Mouse (Mus musculus): ENCODE measurements at regions not wholly inside any gene's neighbourhood (a gene's known extent, or its start where the extent isn't known, plus 50 kb on each side); places are given as distances from the start of the nearest gene placed in this dataset.
A peak's percentile ranks its signal among the peaks of the same experiment; 100 is the strongest.

DNA sequence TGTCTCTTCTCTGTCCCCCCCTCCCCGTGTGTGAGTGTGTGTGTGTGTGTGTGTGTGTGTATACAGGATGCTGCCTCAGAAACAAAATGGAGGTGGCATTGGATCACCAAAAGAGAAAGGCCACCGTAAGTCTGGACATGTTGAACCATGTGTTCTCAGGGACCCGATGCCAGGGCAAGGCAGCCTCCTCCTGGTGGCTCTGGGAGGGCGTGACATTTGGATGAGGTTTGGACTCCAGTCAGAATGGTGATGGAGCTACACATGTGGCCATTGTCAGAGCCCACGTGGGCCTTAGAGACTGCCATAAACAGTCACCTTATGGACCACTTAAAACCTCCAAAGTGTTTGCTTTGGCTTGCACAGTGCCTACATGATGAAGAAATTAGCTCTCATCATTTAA, 80.0 kb downstream of the Efnb1 start:
- DNase-seq (ENCODE audit: low spot score) = no peak

DNA sequence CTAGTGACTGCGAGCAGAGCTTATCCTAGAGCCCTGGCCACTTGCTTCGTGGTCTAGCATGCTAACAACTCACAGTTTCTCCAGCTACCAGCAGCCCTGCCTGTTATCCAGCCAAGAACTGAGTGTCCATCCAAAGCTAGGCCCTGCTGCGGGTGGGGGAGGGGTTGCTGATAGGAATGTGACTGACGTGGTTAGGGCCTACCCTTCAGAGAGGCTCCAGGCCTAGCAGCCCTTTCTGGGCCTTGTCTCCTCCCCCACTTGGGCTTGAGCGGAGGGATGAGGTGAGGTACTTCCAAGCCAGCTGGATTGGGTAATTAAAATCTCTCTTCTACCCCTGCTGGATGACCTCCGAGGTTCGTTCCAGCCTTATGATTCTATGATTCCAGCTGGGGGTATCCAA, 79.2 kb downstream of the Efnb1 start:
- DNase-seq (ENCODE audit: low spot score) = no peak

DNA sequence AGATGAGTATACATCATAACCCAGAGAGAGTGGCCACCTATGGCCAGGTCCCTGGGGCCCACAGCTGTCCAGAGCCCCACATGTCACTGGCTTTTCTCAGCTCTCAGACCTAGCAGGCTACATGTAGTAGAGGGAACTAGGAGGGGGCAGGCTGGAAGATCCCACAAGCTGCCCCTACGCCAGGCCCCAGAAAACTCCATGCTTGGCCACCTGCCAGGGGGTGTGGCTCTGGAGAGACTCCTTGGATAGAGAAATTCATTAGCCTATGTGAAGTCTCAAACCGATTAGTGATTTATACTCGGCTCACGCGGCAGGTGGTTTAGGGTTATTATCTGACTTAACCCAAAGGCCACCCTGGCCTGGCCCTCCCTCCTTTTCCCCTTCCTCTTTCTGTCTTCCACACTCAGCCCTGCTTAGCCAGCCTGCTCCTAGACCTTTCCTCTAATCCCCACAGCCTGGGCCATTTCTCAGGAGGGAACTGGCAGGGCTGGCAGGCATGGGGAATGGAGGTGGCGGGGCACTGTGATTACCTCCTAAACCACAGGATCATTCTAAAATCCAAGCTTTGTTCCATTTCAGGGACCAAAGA, 77.7 kb downstream of the Efnb1 start:
- DNase-seq (ENCODE audit: low spot score) = no peak

DNA sequence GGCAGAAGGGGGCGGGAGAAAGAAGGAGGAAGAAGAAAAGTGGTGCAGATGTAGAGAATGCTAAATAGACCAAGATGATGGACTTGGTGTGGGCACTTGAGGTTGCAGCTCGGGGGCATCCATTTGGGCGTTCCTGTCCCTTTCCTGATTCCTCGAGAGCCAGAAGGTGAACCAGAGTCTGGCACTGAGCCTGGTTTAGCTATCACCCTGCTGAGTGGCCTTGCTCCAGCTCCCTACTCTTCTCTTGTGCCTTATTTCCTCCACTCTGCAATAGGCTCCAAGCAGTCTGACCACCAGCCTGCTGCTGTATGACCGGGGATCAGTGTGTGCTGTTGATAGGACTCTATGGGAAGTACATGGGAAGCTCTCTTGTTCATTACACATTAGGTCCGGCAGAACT, 68.1 kb downstream of the Efnb1 start:
- DNase-seq (ENCODE audit: low spot score) = no peak

DNA sequence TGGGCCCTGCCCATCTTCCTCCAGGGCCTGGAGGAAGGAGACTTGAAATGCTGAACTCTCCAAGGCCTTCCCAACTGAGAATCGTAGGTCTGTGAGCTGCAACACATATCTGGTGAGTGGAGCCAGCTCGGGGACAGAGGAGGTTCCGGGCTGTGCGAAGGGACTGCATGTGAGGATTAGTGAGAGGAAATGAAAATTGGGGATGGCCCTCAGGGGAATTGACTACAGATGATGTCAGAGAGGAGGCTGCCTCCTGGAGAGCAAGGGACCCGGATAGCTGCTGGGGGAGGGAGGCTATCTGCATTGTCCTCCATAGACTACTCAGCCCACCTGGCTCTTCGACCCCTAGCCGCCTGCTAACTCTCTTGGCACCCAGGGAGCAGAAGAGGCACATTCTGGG, 65.2 kb downstream of the Efnb1 start:
- no peak for DNase-seq (ENCODE audit: low spot score)

DNA sequence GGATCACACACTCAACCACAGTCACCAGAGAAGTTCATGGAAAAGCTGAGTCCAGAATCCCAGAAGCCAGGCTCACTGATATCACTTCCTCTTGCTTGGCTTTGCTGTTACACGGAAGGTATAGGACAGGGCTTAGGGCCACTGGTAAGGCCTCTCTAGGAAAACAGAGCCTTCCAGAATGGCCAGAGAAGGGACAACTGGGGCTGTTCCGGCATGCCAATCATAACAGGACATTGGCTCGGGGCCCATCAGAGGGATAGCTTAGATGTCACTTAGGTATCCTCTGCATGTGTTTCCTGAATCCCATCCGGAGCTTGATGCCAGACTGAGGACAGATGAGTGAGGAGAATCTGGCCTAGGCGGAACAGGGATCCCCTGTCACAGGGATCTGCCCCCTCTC, 63.7 kb downstream of the Efnb1 start:
- DNase-seq (ENCODE audit: low spot score) = no peak

DNA sequence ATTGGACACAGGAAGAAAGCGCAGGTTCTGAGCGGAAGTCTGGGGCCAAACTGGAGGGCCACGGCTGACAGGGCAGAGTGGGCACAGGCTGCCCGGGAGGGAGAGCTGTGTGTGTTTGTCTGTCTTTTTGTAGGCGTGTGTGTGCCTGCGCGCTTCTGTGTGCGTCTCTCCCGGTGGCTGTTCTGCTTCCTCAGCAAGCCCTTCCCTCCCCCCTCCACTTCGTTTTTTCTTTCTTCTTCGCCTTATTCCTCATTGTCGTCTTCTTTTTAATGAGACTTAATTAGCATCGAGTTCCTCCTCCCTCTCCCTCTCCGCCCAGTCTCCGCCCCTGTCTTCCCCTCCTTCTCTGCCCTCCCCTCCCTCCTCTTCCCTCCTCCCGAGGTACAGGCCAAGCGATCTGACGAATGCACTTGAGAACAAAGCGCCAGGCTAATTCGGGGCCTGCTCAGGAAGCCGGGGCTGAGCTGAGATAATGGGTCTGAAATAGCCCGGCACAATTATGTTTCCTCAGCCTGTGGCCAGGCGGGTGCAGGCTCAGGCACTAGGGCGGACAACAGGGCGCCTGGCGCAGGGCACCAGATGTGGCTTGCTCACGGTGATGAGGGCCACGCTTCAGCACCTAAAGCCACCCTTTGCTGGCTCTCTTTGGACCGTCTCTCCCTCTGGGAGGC, 63.2 kb downstream of the Efnb1 start:
- peak; percentile 25 for DNase-seq (ENCODE audit: low spot score)

All from ovary, postnatal 14 days (tissue).